Mouse (Mus musculus): ENCODE data around the gene Arfgef2. TPM values are rescaled to one million over a fixed set of nuclear protein-coding genes. Genes with fewer than 3 reads are reported as not detected.

The Arfgef2 gene
- total RNA-seq, 2 experiments from 2014 or later: 44.5 to 46.3 TPM

DNA sequence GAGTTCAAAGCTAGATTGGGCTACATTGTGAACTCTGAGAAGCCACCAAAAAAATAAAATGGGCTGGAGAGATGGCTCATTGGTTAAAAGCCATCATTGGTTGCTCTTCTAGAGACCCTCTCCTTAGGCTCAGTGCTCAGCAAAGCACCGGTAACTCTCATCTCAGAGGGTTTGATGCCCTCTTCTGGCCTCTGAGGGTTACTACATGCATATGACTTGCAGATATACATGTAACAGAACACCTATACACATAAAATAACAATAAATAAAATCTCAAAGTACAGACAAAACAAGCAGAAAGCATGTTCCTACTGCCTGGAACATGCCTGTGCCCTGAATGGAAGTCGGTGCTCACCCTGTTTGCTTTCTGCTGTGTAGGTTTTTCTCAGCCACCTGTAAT lies 51.7 kb downstream of the Arfgef2 start:
- no peak for DNase-seq

DNA sequence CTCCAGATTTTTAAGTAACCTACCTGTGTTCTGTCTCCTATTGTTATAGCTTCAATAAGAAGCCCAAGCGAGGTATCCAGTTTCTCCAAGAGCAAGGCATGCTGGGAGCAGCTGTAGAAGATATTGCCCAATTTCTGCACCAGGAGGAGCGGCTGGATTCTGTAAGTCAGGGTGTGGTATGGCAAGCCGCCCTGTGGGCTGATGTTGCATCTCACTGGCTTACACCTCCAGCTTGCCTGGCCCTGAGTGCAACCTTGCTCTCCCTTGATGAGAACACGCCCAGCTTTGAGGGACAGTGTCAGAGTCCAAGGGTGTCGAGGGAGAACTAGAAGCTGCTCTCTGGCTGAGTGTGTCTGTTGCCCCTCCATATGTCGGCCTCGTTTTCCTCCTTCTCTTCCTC lies 53.8 kb downstream of the Arfgef2 start:
- peak; percentile 29 for DNase-seq

DNA sequence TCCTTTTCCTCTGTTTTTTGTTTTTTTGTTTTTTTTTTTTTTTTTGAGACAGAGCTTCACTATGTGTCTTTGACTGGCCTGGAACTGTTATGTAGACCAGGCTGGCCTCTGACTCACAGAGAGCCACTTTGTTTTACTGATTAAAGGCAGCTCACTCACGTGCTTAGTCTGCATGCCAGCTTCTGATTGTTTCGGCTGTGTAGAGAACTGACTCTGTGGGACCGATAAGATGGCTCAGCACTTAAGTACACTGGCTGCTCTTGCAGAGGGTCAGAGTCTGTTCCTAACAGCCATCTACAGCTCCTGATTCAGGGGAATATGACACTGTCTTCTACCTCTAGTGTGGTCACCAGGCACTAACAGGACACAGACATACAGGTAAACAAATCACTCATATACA lies 57.1 kb downstream of the Arfgef2 start:
- no peak for DNase-seq

DNA sequence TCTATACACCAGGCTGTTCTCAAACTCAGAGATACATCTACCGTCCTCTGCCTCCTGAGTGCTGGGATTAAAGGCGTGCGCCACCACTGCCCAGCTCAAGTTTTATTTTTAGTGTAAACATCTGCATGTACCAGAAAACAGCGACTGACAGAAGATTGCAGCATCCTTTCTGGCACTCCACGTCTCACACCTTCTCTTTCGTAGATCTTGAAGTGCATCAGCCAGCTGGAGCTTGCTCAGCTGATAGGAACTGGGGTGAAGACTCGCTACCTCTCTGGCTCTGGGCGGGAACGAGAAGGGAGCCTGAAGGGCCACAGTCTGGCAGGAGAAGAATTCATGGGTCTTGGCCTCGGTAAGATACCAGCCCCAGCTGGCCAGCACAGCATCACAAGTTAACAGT lies 60.1 kb downstream of the Arfgef2 start:
- no peak for DNase-seq

DNA sequence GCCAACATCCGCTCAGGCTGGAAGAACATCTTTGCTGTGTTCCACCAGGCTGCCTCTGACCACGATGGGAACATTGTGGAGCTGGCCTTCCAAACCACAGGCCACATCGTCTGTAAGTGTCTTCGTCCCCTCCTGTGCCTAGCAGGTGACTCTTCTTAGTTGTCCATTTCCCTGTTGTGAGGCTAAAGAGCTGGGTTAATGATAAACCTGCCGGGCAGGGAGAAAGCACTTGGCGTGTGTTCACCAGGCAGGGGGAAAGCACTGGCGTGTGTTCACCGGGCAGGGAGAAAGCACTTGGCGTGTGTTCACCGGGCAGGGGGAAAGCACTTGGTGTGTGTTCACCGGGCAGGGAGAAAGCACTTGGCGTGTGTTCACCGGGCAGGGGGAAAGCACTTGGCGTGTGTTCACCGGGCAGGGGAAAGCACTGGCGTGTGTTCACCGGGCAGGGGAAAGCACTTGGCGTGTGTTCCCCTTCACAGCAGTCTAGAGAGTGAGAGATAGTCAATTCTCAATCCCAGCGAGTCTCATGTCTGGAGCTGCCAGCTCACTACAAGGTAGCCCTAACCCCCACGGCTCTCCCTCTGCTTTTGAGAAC lies 65.0 kb downstream of the Arfgef2 start:
- DNase-seq: no peak

DNA sequence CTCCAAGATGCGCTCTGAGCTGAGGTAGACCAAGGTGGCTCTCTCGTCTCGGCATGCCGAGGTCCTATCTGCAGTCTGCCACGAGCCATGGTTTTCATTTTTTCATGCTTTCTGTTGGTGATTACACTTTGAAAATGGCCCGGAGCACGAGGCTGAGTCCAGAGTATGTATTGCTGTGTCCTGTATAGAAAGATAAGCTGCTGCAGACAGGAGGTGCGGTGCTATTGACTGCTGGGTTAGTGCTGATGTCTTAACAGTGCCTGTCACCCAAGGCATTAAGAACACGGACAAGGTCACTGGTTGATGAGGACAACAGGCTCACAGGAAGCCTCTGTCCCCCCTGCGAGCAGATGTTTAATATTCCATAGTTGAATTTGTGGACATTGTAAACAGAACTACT lies 65.5 kb downstream of the Arfgef2 start:
- DNase-seq: no peak

DNA sequence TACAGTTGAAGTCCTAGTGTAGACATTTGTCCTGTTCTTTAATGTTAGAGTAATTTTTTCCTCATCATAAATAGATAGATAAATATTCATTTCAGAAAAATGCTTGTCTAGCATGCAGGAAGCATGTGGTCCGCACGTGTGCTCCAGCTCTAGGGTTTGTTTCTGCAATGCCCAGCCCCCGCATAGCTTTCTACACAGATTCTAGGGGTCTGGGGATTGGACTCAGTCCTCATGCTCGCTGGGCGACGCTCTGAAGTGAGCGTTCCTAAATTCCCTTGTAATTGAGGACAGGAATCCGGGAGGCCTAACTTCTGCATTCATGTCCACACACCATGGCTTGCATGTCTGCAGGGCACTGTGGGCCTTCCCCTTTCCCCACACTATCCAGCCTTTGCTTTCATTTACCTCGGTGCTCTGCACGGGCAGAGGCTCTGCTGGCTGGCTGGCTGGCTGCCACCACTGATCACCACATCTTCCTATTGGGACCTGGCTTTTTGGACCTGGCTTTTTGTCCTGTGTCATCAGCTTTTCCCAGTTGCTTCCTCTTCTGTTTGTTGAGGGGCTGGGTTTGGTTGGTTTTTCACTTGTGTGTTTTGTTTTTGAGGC lies 69.4 kb downstream of the Arfgef2 start:
- DNase-seq: no peak

DNA sequence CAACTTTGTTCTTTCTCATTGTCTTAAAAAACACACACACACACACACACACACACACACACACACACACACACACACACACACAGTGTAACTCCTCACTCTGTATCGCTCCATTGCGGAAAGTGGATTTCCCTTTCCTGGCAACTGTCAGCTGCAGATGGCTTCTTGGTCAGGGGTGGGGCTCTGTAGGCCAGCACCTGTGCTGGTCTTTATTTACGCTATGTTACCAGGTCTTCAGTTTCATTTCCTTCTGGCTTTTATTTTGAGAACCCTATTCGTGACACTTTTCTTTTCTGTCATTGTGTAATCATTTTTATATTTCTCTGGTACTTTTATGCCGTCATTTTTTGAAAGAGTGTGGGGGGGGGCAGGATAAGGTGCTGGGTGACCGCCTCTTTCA lies 70.2 kb downstream of the Arfgef2 start:
- DNase-seq: no peak

DNA sequence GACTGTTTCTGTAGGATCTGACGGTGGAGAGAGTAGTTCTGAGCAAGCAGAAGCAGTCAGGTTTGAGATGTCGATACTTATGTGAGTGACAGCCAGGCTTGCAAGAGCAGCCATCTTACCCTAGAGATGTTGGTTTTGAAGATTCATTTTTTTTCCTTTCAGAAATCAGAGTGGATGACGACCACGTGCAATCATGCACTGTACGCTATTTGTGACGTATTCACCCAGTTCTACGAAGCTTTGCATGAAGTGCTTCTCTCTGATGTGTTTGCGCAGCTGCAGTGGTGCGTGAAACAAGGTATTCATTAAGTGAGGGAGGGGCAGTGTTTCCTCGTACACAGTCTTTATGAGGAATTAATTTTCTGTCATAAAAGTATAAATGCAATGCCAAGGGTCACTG lies 70.9 kb downstream of the Arfgef2 start:
- DNase-seq: no peak

DNA sequence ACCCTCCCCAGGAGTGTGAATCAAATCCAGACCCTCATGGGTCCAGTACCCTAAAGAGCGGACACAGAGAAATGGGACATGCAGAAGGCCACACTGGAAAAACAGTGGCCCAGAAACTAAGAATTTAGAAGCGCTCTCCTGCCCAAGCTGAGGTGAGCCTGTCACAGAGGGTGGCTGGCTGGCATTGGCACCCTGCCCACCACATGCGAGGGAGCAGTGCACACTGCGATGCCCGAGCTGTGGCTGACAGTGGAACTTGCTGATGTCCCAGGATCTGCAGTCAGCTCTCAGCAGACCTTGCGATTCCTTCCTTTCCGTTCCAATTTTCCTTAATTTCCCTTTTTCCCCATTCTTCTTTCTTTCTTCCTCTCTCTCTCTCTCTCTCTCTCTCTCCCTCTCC lies 79.7 kb downstream of the Arfgef2 start:
- peak; percentile 66 for DNase-seq

DNA sequence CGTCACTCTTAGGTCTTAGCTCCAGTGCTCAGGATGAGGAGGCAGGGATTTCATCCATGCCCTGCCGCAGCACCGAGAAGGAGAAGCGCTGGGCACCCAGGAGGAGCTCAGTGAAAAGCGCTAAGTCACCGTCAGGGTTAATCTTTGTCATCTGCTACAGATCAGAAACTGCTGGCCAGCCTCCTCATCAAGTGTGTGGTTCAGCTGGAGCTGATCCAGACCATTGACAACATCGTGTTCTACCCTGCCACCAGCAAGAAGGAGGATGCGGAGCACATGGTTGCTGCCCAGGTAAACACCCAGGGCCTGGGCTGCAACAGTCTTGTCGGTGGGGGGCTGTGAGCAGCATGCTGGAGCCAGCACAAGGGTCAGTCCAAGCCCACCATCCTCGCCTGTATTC lies 80.2 kb downstream of the Arfgef2 start:
- no peak for DNase-seq

DNA sequence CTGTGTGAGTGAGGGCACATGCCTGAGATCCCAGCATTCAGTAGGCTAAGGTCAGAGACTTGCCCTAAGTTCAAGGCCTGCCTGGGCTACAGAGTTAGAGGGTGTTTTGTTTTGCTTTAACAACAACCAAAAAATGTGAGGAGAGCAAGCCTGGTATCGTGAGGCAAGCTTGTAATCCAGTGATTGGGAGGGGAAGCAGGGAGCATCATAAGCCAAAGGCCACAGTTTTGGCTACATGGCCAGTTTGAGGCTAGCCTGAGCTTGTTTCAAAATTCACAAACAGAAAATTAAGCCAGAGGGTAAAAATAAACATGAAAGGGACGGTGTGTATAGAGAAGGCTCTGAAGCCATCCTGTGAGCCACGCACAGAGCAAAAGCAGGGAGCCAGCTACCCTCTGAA lies 80.8 kb downstream of the Arfgef2 start:
- DNase-seq: no peak

DNA sequence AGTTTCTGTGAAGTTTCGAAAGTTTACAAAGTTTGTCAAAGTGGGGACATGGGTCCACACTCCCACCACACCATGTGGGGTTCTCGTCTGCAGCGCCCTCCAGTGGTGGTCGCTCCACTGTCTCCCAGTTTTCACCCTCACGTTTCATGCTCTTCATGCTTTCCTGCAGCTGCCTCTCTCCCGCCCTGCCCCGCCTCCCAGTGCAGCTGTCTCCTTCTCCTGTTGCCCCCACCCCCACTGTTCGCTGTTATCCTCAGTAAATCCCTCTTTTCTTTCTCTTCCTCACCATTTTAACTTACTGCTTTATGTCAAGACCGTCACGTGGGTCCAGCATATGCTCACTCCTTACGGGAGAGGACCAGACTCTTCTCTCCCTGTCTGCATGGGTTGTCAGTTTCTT lies 82.4 kb downstream of the Arfgef2 start:
- no peak for DNase-seq

DNA sequence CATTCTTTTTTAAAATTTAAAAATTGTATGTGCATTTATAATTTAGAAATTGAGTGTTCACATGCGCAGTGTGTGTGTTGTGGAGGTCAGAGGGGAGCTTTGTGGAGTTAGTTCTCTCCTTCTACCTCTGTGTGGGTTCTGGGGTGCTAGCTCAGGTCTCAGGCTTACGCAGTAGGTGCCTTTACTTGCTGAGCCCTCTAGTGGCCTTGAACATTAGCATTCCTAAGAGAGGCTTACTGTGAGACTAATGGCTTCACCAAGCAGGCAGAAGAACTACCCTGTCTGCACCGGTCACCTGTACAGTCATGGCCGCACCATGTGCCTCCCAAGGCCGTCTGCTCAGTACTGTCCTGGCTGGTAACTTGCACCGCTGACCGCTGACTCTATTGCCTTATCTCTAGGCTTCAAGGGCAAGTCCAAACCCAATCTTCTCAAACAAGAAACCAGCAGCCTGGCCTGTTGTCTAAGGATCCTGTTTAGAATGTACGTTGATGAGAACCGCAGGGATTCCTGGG lies 86.0 kb downstream of the Arfgef2 start:
- peak; percentile 26 for DNase-seq

DNA sequence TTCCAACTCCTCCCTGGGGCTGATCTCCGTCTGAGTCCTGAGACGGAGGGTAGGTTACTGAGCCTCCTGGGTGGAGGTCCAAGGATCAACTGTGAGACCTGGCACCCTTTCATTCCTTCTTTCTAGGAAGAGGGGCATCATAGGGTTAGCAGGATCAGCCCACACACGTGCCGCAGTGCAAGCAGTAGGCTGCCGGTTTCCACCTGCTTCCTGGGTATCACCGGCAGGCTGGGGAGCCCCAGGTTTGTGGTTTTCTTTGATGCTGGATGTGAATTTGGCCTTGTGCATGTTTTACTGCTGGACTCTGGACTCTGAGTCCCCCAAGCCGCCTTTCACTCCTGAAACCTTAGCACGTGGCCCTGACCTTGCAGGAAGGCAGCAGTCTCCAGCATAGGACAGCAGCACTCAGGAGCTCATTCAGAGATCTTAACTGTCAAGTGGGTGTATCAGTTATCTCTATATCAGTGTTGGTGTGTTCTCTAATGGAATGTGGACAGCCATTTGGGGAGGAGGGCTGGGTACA lies 86.8 kb downstream of the Arfgef2 start:
- no peak for DNase-seq

DNA sequence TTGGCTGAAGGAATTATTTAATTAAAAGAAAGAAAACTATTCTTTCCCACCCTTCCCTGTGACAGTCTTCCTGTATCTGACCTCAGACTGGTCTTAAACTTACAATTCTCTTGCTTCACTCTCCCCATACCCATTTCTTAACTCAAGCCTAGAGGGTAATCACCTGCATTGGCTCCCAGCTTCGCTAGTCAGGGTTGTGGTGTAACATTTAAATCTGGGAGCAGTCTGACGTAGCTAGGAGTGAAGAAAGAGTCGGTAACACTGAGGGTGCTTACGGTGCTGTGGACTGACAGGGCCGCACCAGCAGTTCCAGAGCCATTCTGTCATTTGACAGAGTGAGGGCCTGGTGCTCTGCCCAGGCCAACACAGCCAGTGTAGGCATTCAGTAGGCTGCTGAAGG lies 87.6 kb downstream of the Arfgef2 start:
- DNase-seq: no peak

DNA sequence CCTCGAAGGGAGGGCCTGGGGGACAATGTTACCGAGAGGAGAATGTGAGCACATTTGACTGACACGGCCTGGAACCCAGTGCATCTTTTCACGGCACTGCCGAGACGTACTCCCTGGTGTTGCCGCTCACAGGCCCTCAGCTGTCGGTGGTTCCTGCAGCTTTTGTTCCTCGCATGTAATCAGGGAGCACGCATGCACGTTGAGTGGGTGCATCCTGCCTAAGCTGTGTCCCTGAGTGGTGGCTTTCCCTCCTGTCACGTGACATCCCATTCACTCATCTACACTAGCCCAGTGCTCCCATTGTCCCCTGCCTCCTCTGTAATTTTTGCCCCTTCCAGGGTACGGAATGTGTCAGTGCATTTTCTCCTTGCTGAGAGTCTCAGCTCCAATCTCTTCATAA lies 91.0 kb downstream of the Arfgef2 start:
- DNase-seq: no peak

DNA sequence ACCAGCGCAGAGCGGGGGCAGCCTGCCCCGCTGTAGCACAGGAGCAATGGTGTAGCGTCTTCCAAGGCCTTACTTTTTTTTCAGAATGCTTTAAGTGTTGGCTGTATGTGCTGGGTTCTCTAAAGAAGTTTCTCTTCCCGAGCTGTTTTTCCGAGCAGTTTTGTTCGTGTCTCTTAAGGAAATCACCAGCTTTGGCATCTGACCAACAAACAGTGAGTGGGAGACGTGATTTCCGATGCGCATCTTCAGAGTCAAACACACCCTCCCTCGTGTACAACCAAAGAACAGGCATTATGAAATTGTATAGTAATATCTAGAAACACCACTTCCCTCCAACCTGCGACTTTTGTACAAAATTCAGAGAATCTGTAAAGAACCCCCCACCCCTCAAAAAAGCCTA lies 91.6 kb downstream of the Arfgef2 start:
- no peak for DNase-seq

DNA sequence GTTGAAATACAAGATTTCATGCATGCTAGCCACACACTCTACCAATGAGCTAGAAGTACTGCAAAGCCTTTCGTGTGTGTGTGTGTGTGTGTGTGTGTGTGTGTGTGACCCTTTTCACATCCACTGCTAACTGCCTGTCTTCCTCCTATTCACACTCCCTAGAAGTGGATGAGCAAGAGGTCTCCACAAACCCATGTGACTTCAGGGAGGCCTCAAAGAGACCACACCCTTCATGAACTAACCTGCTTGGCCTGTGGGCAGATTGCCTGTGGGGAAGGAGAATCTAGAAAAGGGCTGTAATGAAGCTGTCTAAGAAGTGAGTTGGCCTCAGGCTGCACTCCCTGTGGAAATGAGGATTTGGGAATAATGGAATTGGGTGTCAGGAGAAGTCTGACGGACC lies 93.8 kb downstream of the Arfgef2 start:
- DNase-seq: no peak

DNA sequence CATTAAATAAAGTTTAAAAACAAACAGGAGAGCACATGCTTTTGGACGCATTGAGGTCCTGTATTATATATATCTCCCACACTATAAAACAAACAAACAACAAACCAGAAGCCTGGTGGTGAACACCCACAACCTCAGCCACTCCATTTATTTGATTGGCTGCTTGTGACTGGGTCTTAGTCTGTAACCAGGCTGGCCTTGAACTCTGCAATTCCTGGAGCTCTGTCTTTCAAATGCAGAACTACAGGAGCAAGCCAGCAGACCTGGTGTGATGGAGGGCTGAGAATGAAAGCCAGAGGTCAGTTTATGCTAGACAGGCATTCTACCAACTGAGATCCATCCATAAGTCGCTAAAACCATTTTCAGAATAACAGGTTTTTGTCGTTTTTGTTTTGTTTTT lies 94.4 kb downstream of the Arfgef2 start:
- no peak for DNase-seq

DNA sequence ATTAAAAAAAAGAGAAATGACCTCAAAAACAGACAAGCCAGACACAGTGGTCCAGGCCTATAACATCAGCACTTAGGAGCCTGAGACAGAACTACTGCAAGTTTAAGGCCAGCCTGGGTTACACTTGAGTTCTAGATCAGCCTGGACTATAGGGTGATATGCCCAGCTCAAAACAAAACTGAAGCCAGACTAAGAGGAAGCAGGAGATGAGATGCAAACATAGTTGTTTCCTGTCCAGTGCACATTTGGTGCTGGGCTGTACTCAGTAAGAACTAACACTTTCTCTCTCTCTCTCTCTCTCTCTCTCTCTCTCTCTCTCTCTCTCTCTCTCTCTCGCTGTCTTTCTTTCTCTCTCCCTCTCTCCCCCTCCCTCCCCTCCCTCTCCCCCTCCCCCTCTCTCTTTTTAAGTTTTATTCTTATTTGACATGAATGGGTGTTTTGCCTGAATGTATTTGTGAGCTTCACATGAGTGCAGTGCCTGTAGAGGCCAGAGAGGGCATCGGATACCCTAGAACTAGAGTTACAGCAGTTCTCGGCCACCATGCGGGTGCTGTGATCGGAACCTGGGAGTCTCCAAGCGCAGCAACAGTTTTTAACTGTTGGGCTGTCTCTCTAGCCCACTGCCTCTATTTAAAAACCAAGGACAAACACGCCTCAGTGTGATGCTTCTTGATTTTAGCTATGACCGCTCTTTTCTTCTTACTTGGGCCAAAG lies 95.6 kb downstream of the Arfgef2 start:
- no peak for DNase-seq

DNA sequence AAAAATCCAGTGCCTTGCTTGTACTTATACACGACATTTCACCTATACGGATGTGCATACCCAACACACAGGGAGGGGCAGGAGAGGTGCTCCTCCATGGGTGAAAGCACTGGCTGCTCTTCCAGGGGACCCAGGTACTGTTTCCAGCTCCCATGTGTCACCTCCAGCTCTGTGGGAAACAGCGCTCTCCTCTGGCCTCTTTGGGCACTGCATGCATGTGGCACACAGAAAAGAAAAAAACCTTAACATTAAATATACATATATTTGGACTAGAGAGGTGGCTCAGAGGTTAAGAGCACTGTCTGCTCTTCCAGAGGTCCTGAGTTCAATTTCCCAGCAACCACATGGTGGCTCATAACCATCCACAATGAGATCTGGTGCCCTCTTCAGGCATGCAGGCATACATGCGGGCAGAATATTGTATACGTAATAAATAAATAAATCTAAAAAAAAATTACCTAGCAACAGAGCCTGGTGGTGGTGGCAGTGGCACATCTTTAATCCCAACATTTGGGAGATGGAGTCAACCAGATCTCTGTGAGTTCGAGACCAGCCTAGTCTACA lies 98.4 kb downstream of the Arfgef2 start:
- DNase-seq: no peak
